Mouse (Mus musculus) gastrocnemius, postnatal 36 days (tissue): ENCODE results near the gene Nckipsd. TPM values are rescaled to one million over a fixed set of nuclear protein-coding genes. Genes with fewer than 3 reads are reported as not detected.
A peak's percentile ranks its signal among the peaks of the same experiment; 100 is the strongest.

Experiments
- DNase-seq, 2 experiments: peaks; one replicate each; pipeline ENCODE4 v3.0.0; 2022
- intact Hi-C: fragments of 180-260 bp; cut with DNase I; formaldehyde crosslinking; loops from one replicate; pipeline ENCODE4 v1.15.1; 2025
- total RNA-seq, 2 experiments: library from RNA; stranded (reverse); gene quantifications; 2 replicates each; pipeline ENCODE4 v1.2.3; 2021

The Nckipsd gene
- total RNA-seq, 2 experiments from 2014 or later, result 2.8 to 3.2 TPM

GRCm38 (mm10) chr9:108798508-108799075 is 9.6 kb upstream of the Nckipsd start:
- intact Hi-C loops, result no loop called here
- no peak for DNase-seq

- intact Hi-C loops, result no loop called here
- no peak for DNase-seq
Observed at GRCm38 (mm10) chr9:108799564-108799963, 8.6 kb upstream of the Nckipsd start.

GRCm38 (mm10) chr9:108805768-108806167 is 2.4 kb upstream of the Nckipsd start:
- intact Hi-C loops, result no loop called here
- DNase-seq, result no peak

- intact Hi-C loops, result no loop called here
- DNase-seq, result no peak
Observed at GRCm38 (mm10) chr9:108806379-108806778, 1.8 kb upstream of the Nckipsd start.

GRCm38 (mm10) chr9:108806831-108807230 is 1.3 kb upstream of the Nckipsd start:
- peak; percentile 32 to 35 for DNase-seq
- intact Hi-C loops, result no loop called here

GRCm38 (mm10) chr9:108807674-108808073 is 494 bp upstream of the Nckipsd start:
- DNase-seq, result no peak
- intact Hi-C loops, result no loop called here

- intact Hi-C loops, result no loop called here
- DNase-seq, result no peak
Observed at GRCm38 (mm10) chr9:108809188-108809587, 1.0 kb downstream of the Nckipsd start.

GRCm38 (mm10) chr9:108809723-108810122 is 1.6 kb downstream of the Nckipsd start:
- no peak for DNase-seq
- intact Hi-C loops, result no loop called here

GRCm38 (mm10) chr9:108810516-108810915 is 2.3 kb downstream of the Nckipsd start:
- no peak for DNase-seq
- intact Hi-C loops, result no loop called here

- DNase-seq, result no peak
- intact Hi-C loops, result no loop called here
Observed at GRCm38 (mm10) chr9:108815557-108815956, 7.4 kb downstream of the Nckipsd start.

- intact Hi-C loops, result loop anchor here (2.0 kb wide), 1 partner anchor 65 kb away; no protein-coding TSS in a partner anchor
- DNase-seq, result peak in 1 of 2 experiments; percentile 55
Observed at GRCm38 (mm10) chr9:108819495-108819894, 11.3 kb downstream of the Nckipsd start.

GRCm38 (mm10) chr9:108820077-108820476 is 11.9 kb downstream of the Nckipsd start:
- DNase-seq, result no peak
- intact Hi-C loops, result no loop called here

- intact Hi-C loops, result no loop called here
- no peak for DNase-seq
Observed at GRCm38 (mm10) chr9:108824144-108824685, 16.0 kb downstream of the Nckipsd start.

- no peak for DNase-seq
- intact Hi-C loops, result no loop called here
Observed at GRCm38 (mm10) chr9:108824755-108825413, 16.7 kb downstream of the Nckipsd start.

GRCm38 (mm10) chr9:108825820-108826699 is 17.9 kb downstream of the Nckipsd start, which contains the start of gene Celsr3:
Gene Celsr3 (plus strand): TSS chr9:108826320.
- no peak for DNase-seq
- intact Hi-C loops, result no loop called here

GRCm38 (mm10) chr9:108826700-108827340 is 18.7 kb downstream of the Nckipsd start:
- peak; percentile 61 to 79 for DNase-seq
- intact Hi-C loops, result no loop called here

- DNase-seq, result no peak
- intact Hi-C loops, result no loop called here
Observed at GRCm38 (mm10) chr9:108827454-108827853, 19.3 kb downstream of the Nckipsd start.

- intact Hi-C loops, result no loop called here
- no peak for DNase-seq
Observed at GRCm38 (mm10) chr9:108827906-108828305, 19.7 kb downstream of the Nckipsd start.

GRCm38 (mm10) chr9:108831637-108832036 is 23.5 kb downstream of the Nckipsd start:
- DNase-seq, result no peak
- intact Hi-C loops, result no loop called here

GRCm38 (mm10) chr9:108832390-108833108 is 24.4 kb downstream of the Nckipsd start:
- intact Hi-C loops, result no loop called here
- DNase-seq, result peak; percentile 73 to 79
